In the genomic region with DNA sequence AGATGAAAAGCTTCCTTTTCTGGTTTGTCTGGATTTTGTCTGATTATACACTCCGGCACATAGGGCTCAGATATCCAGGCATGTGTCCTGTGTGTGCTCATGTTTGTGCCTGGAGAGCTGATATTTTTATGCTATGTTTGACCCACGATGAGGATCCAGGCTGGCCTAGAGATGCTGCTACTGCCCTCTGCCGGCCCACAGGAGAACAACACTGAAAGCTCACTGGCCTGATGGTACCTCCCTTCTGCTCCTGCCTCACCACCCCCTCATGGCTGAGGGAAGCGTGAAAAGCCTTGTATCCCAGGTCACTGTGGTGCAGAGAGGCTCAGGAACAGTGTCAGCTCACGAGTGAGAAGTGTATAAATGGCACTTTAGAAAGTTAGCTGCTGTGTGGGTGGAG, we compare ENCODE assay signal across 8 mouse cellular contexts. TPM values are rescaled to one million over a fixed set of nuclear protein-coding genes. Genes with fewer than 3 reads are reported as not detected.
DNase-seq lines count a peak whose midpoint lies in the region; ATAC-seq and TF ChIP-seq lines count a peak whose summit lies in the region.

No protein-coding gene starts in this region.

- no peak overlapping the region for H3K4me2 ChIP-seq in kidney, embryonic 15.5 days
- H3K4me2 ChIP-seq in limb, embryonic 14.5 days (replicated peaks; ENCODE audit: low read depth, low read length, severe bottlenecking), result no peak overlapping the region

- peak; percentile 70 to 79 for DNase-seq in urinary bladder, adult 18-20 months (ENCODE audit: low spot score in 2 of 2)
- DNase-seq in urinary bladder, postnatal 10 days (ENCODE audit: low spot score), result no peak
- peak; percentile 89 for DNase-seq in embryo, embryonic 10 days (ENCODE audit: low spot score)
- DNase-seq in gastrocnemius, postnatal 4 days (ENCODE audit: low spot score in 2 of 2), result peak; percentile 59 to 81
- DNase-seq in limb, embryonic 14.5 days (ENCODE audit: low spot score), result peak; percentile 81
- peak; percentile 42 to 74 for DNase-seq in monocyte, adult 2 months (ENCODE audit: low read depth in 1 of 2, low spot score in 2 of 2)
- peak; percentile 41 to 64 for DNase-seq in spleen, postnatal 14 days (ENCODE audit: low spot score in 2 of 2)

- no peaks in the 10 kb centered on the region for H3K36me3 ChIP-seq in kidney, embryonic 15.5 days
- H3K36me3 ChIP-seq in limb, embryonic 14.5 days (ENCODE audit: control insufficient read depth, insufficient read depth, low read length), result no peaks in the 10 kb centered on the region

- H3K4me3 ChIP-seq in kidney, embryonic 15.5 days (replicated peaks), result no peak overlapping the region
- H3K4me3 ChIP-seq in limb, embryonic 14.5 days (replicated peaks; ENCODE audit: low read length), result no peak overlapping the region

- ATAC-seq in kidney, embryonic 15.5 days (replicated peaks; ENCODE audit: low FRiP score), result peak; percentile 29; the same call in 1 of the 2 replicates
- peak; percentile 66 for ATAC-seq in limb, embryonic 14.5 days (ENCODE audit: low FRiP score, low read depth)

- no peaks in the 10 kb centered on the region for H3K27me3 ChIP-seq in kidney, embryonic 15.5 days
- H3K27me3 ChIP-seq in limb, embryonic 14.5 days (ENCODE audit: control insufficient read depth, insufficient read depth, low read length), result no peaks in the 10 kb centered on the region

- no peak for TF ChIP-seq POLR2A in limb, embryonic 14.5 days (IDR thresholded peaks at IDR 0.05; ENCODE audit: borderline replicate concordance, extremely low read depth, insufficient read depth, insufficient read length)

- H3K27ac ChIP-seq in kidney, embryonic 15.5 days, result no peak overlapping the region
- no peak overlapping the region for H3K27ac ChIP-seq in limb, embryonic 14.5 days (replicated peaks; ENCODE audit: low read depth, low read length)

- peaks cover 18% of the 10 kb centered on the region for H3K4me1 ChIP-seq in kidney, embryonic 15.5 days
- H3K4me1 ChIP-seq in limb, embryonic 14.5 days (ENCODE audit: control insufficient read depth, insufficient read depth, low read length), result 0 out of 2 replicates have a peak, but pooled peaks cover 4% of the 10 kb centered on the region

- 3% methylated on average over 5 of the region's 5 CpGs for WGBS in kidney, embryonic 15.5 days
- WGBS in limb, embryonic 14.5 days, result 3% methylated on average over 5 of the region's 5 CpGs

- H3K9ac ChIP-seq in kidney, embryonic 15.5 days, result no peak overlapping the region
- H3K9ac ChIP-seq in limb, embryonic 14.5 days (ENCODE audit: low read depth, low read length, severe bottlenecking), result no peak overlapping the region

- H3K9me3 ChIP-seq in kidney, embryonic 15.5 days (replicated peaks), result no peaks in the 10 kb centered on the region
- no peaks in the 10 kb centered on the region for H3K9me3 ChIP-seq in limb, embryonic 14.5 days (ENCODE audit: control insufficient read depth, low read length)

RNA-seq across cellular contexts. Expression of gene Ankrd2, which starts 9.6 kb away (rescaled TPM):
- 10 to 100 TPM; 50.1 to 73.1 TPM for total RNA-seq in gastrocnemius, postnatal 4 days (2021)
- 0.35 TPM in 1 of 2 replicates, not detected in the other for polyA plus RNA-seq in kidney, embryonic 15.5 days (2015; fragmentation: Nextera tagmentation; extraction: Ambion mirVana)
- 0.58 and 0.96 TPM in 2 replicates for polyA plus RNA-seq in limb, embryonic 14.5 days (2012; rRNA removed)
- polyA plus RNA-seq in limb, embryonic 14.5 days (2014; fragmentation: Nextera tagmentation; extraction: Ambion mirVana), result 0.66 and 1.5 TPM in 2 replicates

RNA-seq across cellular contexts. Expression of gene Hoga1, which starts 19.3 kb away (rescaled TPM):
- total RNA-seq in gastrocnemius, postnatal 4 days (2021), result 1 to 10 TPM; 7.1 to 8.8 TPM
- 19.7 and 21.1 TPM in 2 replicates for polyA plus RNA-seq in kidney, embryonic 15.5 days (2015; fragmentation: Nextera tagmentation; extraction: Ambion mirVana)
- polyA plus RNA-seq in limb, embryonic 14.5 days (2012; rRNA removed), result 3.5 and 3.7 TPM in 2 replicates
- 2.0 and 2.4 TPM in 2 replicates for polyA plus RNA-seq in limb, embryonic 14.5 days (2014; fragmentation: Nextera tagmentation; extraction: Ambion mirVana)

RNA-seq across cellular contexts. Expression of gene 4933411K16Rik, which starts 25.9 kb away (rescaled TPM):
- total RNA-seq in gastrocnemius, postnatal 4 days (2021), result under 1 TPM; 0.75 to 0.91 TPM
- polyA plus RNA-seq in kidney, embryonic 15.5 days (2015; fragmentation: Nextera tagmentation; extraction: Ambion mirVana), result 0.54 and 0.62 TPM in 2 replicates
- polyA plus RNA-seq in limb, embryonic 14.5 days (2012; rRNA removed), result 0.34 and 0.49 TPM in 2 replicates
- 0.33 TPM in 1 of 2 replicates, not detected in the other for polyA plus RNA-seq in limb, embryonic 14.5 days (2014; fragmentation: Nextera tagmentation; extraction: Ambion mirVana)

RNA-seq across cellular contexts. Expression of gene Ubtd1, which starts 44.6 kb away (rescaled TPM):
- total RNA-seq in gastrocnemius, postnatal 4 days (2021), result 10 to 100 TPM; 37.5 to 39.7 TPM
- 29.0 and 32.3 TPM in 2 replicates for polyA plus RNA-seq in kidney, embryonic 15.5 days (2015; fragmentation: Nextera tagmentation; extraction: Ambion mirVana)
- 38.9 and 50.1 TPM in 2 replicates for polyA plus RNA-seq in limb, embryonic 14.5 days (2012; rRNA removed)
- polyA plus RNA-seq in limb, embryonic 14.5 days (2014; fragmentation: Nextera tagmentation; extraction: Ambion mirVana), result 19.4 and 19.7 TPM in 2 replicates

RNA-seq across cellular contexts. Expression of gene Mms19, which starts 45.2 kb away (rescaled TPM):
- 10 to 100 TPM; 20.5 to 29.1 TPM for total RNA-seq in gastrocnemius, postnatal 4 days (2021)
- polyA plus RNA-seq in kidney, embryonic 15.5 days (2015; fragmentation: Nextera tagmentation; extraction: Ambion mirVana), result 40.6 and 45.6 TPM in 2 replicates
- polyA plus RNA-seq in limb, embryonic 14.5 days (2012; rRNA removed), result 83.7 and 102 TPM in 2 replicates
- polyA plus RNA-seq in limb, embryonic 14.5 days (2014; fragmentation: Nextera tagmentation; extraction: Ambion mirVana), result 30.0 and 36.1 TPM in 2 replicates
